Mouse (Mus musculus) forebrain, embryonic 11.5 days (tissue): ENCODE data around the gene Sh3bgrl3. TPM values are rescaled to one million over a fixed set of nuclear protein-coding genes. Genes with fewer than 3 reads are reported as not detected.
"Not testable (repeated sequence)": the region's sequence is repeated elsewhere in the genome, so short reads cannot be mapped to it uniquely, and the experiment has no call there.

Source experiments
- ATAC-seq: fragments of 200-750 bp; cut with Nextera tagmentation; replicated peaks from 2 replicates; pipeline ENCODE4 v1.8.0; 2017; ENCODE audit warnings: moderate TSS enrichment; ENCODE audit not compliant: low FRiP score
- DNase-seq: peaks from one replicate; pipeline ENCODE4 v3.0.0-alpha.2; 2017; ENCODE audit warnings: low spot score
- H3K27ac ChIP-seq: fragments of 300-500 bp; sonication (generic); 2 replicates; pipeline ENCODE4 v1.5.1; 2014; ENCODE audit warnings: low read depth, low read length
- H3K27me3 ChIP-seq: fragments of 300-500 bp; sonication (generic); 2 replicates; pipeline ENCODE4 v1.6.1; 2014; ENCODE audit warnings: mild to moderate bottlenecking, low read length, mixed read lengths; ENCODE audit not compliant: control insufficient read depth, insufficient read depth
- H3K36me3 ChIP-seq: fragments of 300-500 bp; sonication (generic); 2 replicates; pipeline ENCODE4 v1.6.1; 2014; ENCODE audit warnings: mild to moderate bottlenecking, low read length, moderate library complexity, mixed read lengths; ENCODE audit not compliant: control insufficient read depth, insufficient read depth
- H3K4me1 ChIP-seq: fragments of 300-500 bp; sonication (generic); replicated peaks from 2 replicates; pipeline ENCODE4 v1.6.1; 2014; ENCODE audit warnings: low read length, mixed read lengths; ENCODE audit not compliant: control insufficient read depth, insufficient read depth
- H3K4me2 ChIP-seq: fragments of 300-500 bp; sonication (generic); 2 replicates; pipeline ENCODE4 v1.6.1; 2014; ENCODE audit warnings: low read depth, mild to moderate bottlenecking, low read length, moderate library complexity, mixed read lengths; ENCODE audit not compliant: severe bottlenecking
- H3K4me3 ChIP-seq: fragments of 300-500 bp; sonication (generic); 2 replicates; pipeline ENCODE4 v1.5.1; 2014; ENCODE audit warnings: low read depth, low read length
- H3K9ac ChIP-seq: fragments of 300-500 bp; sonication (generic); 2 replicates; pipeline ENCODE4 v1.6.1; 2014; ENCODE audit warnings: low read length
- H3K9me3 ChIP-seq: fragments of 300-500 bp; sonication (generic); 2 replicates; pipeline ENCODE4 v1.6.1; 2016; ENCODE audit warnings: low read length, mixed read lengths; ENCODE audit not compliant: control insufficient read depth
- WGBS: fragments of 180-500 bp; shearing (Covaris S2); extraction: QIAGEN DNeasy Blood & Tissue Kit; methylation state at CpG from one replicate; pipeline ENCODE4 v1.1.7; 2014; 5-methylcytosine and 5-hydroxymethylcytosine counted together
- polyA plus RNA-seq: library from polyadenylated mRNA; unstranded; fragments of >200 nt; fragmentation: Nextera tagmentation; extraction: Ambion mirVana; gene quantifications from 2 replicates; pipeline ENCODE4 v1.2.1, GENCODE M21; 2014

Gene Sh3bgrl3
- polyA plus RNA-seq, result 264 and 278 TPM in 2 replicates

GRCm38 (mm10) chr4:134128221-134128982, at the start of gene Sh3bgrl3:
TSS of gene Sh3bgrl3 (minus strand) at chr4:134128789.
- H3K4me2 ChIP-seq, result peak within 1 kb of the TSS; percentile 80
- no peaks in the 10 kb centered on the region for H3K27me3 ChIP-seq
- under 1% methylated on average over 50 of the region's 50 CpGs for WGBS
- H3K4me3 ChIP-seq, result peak within 1 kb of the TSS; percentile 74
- no peaks in the 10 kb centered on the region for H3K9me3 ChIP-seq
- peaks cover 12% of the 10 kb centered on the region; the same call in 1 of the 2 replicates for H3K4me1 ChIP-seq
- ATAC-seq (peak; percentile 94), DNase-seq (peak; percentile 93)
- H3K27ac ChIP-seq, result peak within 1 kb of the TSS; percentile 57
- no peaks in the 10 kb centered on the region for H3K36me3 ChIP-seq
- H3K9ac ChIP-seq, result peak within 1 kb of the TSS; percentile 89

- Histone ChIP-seq H3K27me3 (no peaks in the 10 kb centered on the region), H3K9me3 (no peaks in the 10 kb centered on the region), H3K27ac (no peak overlapping the region), H3K4me2 (no peak overlapping the region), H3K4me1 (no peaks in the 10 kb centered on the region), H3K4me3 (no peak overlapping the region), H3K9ac (no peak overlapping the region), H3K36me3 (no peaks in the 10 kb centered on the region; the same call in 1 of the 2 replicates)
- DNase-seq (no peak), ATAC-seq (no peak)
- 93% methylated on average over 3 of the region's 3 CpGs for WGBS
Observed at GRCm38 (mm10) chr4:134172391-134172790, 43.8 kb upstream of the Sh3bgrl3 start.

GRCm38 (mm10) chr4:134166906-134167305, 38.3 kb upstream of the Sh3bgrl3 start:
- no peak overlapping the region for H3K4me2 ChIP-seq
- ATAC-seq (no peak), DNase-seq (no peak)
- no peak overlapping the region for H3K4me3 ChIP-seq
- H3K27me3 ChIP-seq, result no peaks in the 10 kb centered on the region
- no peaks in the 10 kb centered on the region; the same call in 1 of the 2 replicates for H3K36me3 ChIP-seq
- no peak overlapping the region for H3K9ac ChIP-seq
- no peaks in the 10 kb centered on the region for H3K4me1 ChIP-seq
- H3K27ac ChIP-seq, result no peak overlapping the region
- no peaks in the 10 kb centered on the region for H3K9me3 ChIP-seq
- 94% methylated on average over 3 of the region's 3 CpGs for WGBS

GRCm38 (mm10) chr4:134165548-134166465, 37.2 kb upstream of the Sh3bgrl3 start:
- H3K36me3 ChIP-seq, result no peaks in the 10 kb centered on the region; the same call in 1 of the 2 replicates
- DNase-seq (no peak), ATAC-seq (no peak)
- no peak overlapping the region for H3K9ac ChIP-seq
- no peak overlapping the region for H3K4me3 ChIP-seq
- no peak overlapping the region for H3K4me2 ChIP-seq
- WGBS, result 89% methylated on average over 3 of the region's 3 CpGs
- H3K27ac ChIP-seq, result no peak overlapping the region
- no peaks in the 10 kb centered on the region for H3K27me3 ChIP-seq
- no peaks in the 10 kb centered on the region for H3K9me3 ChIP-seq
- no peaks in the 10 kb centered on the region for H3K4me1 ChIP-seq

- WGBS, result 85% methylated on average over 6 of the region's 6 CpGs
- Histone ChIP-seq H3K4me2 (no peak overlapping the region), H3K36me3 (no peaks in the 10 kb centered on the region; the same call in 1 of the 2 replicates), H3K9me3 (no peaks in the 10 kb centered on the region), H3K4me1 (no peaks in the 10 kb centered on the region), H3K27ac (no peak overlapping the region), H3K4me3 (no peak overlapping the region), H3K9ac (no peak overlapping the region), H3K27me3 (no peaks in the 10 kb centered on the region)
- ATAC-seq (no peak), DNase-seq (no peak)
Observed at GRCm38 (mm10) chr4:134165024-134165423, 36.4 kb upstream of the Sh3bgrl3 start.

GRCm38 (mm10) chr4:134164591-134164990, 36.0 kb upstream of the Sh3bgrl3 start:
- DNase-seq (no peak), ATAC-seq (no peak)
- 94% methylated on average over 5 of the region's 6 CpGs for WGBS
- no peaks in the 10 kb centered on the region for H3K4me1 ChIP-seq
- H3K4me3 ChIP-seq, result no peak overlapping the region
- no peaks in the 10 kb centered on the region; the same call in 1 of the 2 replicates for H3K36me3 ChIP-seq
- H3K9me3 ChIP-seq, result no peaks in the 10 kb centered on the region
- no peak overlapping the region for H3K9ac ChIP-seq
- H3K27me3 ChIP-seq, result no peaks in the 10 kb centered on the region
- no peak overlapping the region for H3K4me2 ChIP-seq
- H3K27ac ChIP-seq, result no peak overlapping the region

- not testable (repeated sequence) for H3K9me3 ChIP-seq, H3K27ac ChIP-seq, H3K27me3 ChIP-seq, H3K4me1 ChIP-seq, H3K36me3 ChIP-seq, ATAC-seq
- H3K4me3 ChIP-seq, result peak overlapping the region; percentile 39
- DNase-seq, result peak; percentile 58
- peak overlapping the region; percentile 37 for H3K9ac ChIP-seq
- peak overlapping the region; percentile 54 for H3K4me2 ChIP-seq
- 11% methylated on average over 28 of the region's 30 CpGs for WGBS
Observed at GRCm38 (mm10) chr4:134160071-134160470, 31.5 kb upstream of the Sh3bgrl3 start.

- H3K27me3 ChIP-seq, result no peaks in the 10 kb centered on the region
- no peaks in the 10 kb centered on the region for H3K9me3 ChIP-seq
- no peaks in the 10 kb centered on the region for H3K4me1 ChIP-seq
- DNase-seq (no peak), ATAC-seq (no peak)
- no peaks in the 10 kb centered on the region; the same call in 1 of the 2 replicates for H3K36me3 ChIP-seq
- no peak overlapping the region for H3K27ac ChIP-seq
- H3K9ac ChIP-seq, result no peak overlapping the region
- 84% methylated on average over 6 of the region's 6 CpGs for WGBS
- H3K4me3 ChIP-seq, result no peak overlapping the region
- no peak overlapping the region for H3K4me2 ChIP-seq
Observed at GRCm38 (mm10) chr4:134158774-134159173, 30.2 kb upstream of the Sh3bgrl3 start.
